Mouse (Mus musculus) kidney, postnatal 25 days (tissue): Measurements from ENCODE around the gene Exosc1.
"Not testable (repeated sequence)": the region's sequence is repeated elsewhere in the genome, so short reads cannot be mapped to it uniquely, and the experiment has no call there.

Source experiments
- DNase-seq, 2 experiments: peaks; one replicate each; pipeline ENCODE4 v3.0.0; 2021; ENCODE audit warnings: mixed read lengths in 2 of 2

Gene Exosc1

DNA sequence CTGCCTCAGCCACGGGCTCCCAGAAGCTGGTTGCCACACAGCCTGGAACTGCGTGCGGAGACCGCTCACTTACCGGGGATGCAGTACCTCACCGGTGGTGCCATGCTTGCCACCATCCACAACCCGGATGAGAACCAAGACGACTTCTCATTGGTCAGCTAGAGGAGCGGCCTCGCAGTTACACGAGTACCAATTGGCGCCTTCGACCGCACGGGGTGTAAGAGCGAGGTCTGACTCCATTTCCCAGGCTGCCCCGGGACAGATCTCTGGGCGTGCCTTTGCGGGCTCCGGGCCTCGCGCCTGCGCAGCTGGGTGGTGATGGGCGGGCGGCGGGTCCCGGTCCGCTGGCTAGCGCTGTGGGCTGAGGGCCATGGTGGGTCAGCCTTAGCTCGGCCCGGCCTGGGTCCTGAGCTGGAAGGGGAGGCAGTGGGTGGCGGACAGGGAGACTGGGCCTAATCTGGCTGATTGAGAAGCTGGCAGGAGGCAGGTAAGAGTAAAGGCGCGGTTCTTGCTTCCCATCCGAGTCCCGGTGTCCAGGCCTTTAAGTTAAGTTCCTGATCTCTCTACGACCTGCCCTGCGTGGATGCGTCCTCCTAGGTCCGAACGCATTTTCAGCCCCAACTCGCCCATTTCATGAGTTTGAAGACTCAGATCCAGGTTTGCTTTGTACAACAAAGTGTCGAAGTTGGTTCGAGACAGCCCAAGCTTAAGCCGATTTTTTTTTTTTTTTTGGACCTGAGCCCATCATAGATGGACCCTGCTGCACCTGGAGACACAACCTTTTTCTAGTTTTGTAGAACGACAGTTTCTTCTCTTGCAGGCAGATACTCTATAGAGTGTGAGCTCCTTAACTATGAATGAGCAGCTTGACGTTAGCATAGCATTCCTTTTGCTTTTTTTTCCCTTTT, at the start of gene Exosc1, which contains the start of gene Zdhhc16:
Gene Exosc1, minus strand, starts transcription at position 245 of the 908 bp plus-strand sequence.
Gene Zdhhc16, plus strand, starts transcription at position 302 of the 908 bp plus-strand sequence.
- DNase-seq, result peak; percentile 98 to 100

DNA sequence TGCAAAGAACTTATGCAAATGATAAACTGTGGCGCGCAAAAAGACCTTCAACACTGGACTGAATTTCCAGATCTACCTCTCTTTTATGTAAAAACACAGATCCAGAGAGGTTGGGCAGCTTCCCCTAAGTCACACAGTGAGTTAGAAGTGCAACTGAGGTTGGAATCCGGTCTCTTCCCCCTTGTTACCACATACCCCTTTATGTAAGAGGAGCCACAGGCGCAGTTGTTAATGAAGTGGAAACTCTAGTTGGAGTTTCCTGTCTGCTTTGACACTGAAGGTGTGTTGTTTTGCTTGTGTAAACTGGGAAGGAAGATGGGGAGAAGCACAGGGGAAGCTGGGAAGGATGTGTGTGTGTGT, 49.5 kb upstream of the Exosc1 start:
- DNase-seq, result peak in 1 of 2 experiments; percentile 23

GRCm38 (mm10) chr19:41981931-41982790, 48.9 kb upstream of the Exosc1 start:
- peak; percentile 51 to 77 for DNase-seq

- DNase-seq, result no peak
Measured at GRCm38 (mm10) chr19:41981595-41981927, 48.3 kb upstream of the Exosc1 start, which contains the start of gene Ubtd1. Gene Ubtd1, plus strand, starts transcription at chr19:41981763.

DNA sequence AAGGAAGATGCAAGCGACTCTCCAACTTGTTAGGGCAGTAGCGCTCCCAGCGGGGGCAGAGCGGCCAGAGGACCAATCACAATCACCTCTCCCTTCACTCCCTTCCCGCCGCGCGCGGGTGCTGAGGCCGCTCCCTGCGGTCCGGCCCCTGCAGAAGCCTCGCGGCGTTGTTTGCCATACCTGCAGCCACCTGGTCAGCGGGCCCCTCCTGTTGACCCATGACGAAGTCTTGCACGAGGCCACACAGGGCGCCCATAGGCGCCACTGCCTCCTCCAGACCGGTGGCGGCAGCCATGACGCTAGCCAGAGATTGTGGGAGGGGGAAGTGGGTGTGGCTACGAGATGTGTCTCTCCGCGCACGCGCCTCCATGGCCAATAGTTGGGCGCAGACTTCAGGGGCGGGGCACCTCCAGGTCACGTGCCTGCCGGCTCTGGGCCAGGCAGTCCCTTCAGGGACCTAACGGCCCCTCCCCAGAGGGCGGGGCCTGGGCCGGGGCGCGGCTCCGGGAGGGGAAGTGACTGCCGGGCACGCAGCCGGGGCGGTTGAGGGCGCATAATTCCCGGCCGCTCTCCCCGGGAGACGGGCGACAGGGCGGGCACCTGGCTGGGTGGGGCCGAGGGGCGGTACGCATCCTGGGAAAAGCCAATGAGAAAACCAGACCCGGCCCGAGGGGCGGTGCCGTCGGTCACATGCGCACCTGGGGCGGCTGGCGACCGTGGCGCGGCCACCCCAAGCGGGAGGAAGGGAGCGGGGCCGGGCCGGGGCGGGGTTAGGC, 47.8 kb upstream of the Exosc1 start, which contains the start of gene Mms19:
Gene Mms19, minus strand, starts transcription at position 339 of the 776 bp plus-strand sequence.
- peak; percentile 99 to 100 for DNase-seq

GRCm38 (mm10) chr19:41980422-41980818, 47.2 kb upstream of the Exosc1 start:
- DNase-seq, result peak; percentile 53 to 76

GRCm38 (mm10) chr19:41973891-41974794, 40.9 kb upstream of the Exosc1 start:
- no peak for DNase-seq

GRCm38 (mm10) chr19:41969618-41970017, 36.4 kb upstream of the Exosc1 start:
- DNase-seq, result no peak

DNA sequence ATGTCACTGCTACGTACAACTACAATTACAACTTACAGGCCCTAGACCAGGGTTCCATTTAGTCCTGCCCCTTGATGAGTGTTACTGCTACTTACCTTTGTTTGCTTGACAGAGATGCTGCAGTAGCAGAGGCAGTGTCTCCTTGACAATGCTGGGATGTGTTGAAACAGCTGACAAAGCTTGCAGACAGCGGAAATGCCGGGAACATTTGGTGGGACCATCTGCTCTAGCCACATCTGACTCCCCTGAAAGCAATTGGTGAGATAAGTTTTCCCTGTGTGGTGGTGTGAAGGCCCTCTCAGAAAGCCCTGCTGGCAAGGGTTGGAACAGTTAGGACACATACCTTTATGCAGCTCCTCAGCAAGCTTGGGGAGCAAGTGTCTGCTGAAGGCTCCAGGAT, 20.4 kb upstream of the Exosc1 start:
- no peak for DNase-seq

DNA sequence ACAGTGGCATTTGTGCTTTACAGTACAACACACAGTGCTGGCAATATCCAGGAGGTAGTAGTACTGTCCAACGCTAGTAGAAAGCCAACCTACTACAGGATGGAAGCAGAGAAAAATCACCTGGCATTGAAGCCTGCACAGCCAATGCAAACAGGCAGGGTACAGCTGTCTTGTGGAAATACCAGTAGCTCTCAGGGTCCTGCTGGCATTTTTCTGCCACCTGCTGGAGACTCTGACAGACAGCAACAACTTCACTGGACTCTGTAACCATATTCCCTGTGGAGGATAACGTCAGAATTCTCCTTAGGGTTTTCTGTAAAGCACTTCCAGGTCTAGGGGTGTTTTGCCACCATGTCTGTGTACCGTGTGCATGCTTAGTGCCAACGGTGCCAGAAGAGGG, 19.1 kb upstream of the Exosc1 start:
- DNase-seq, result peak in 1 of 2 experiments; percentile 29

GRCm38 (mm10) chr19:41943841-41944240, 10.6 kb upstream of the Exosc1 start:
- no peak for DNase-seq

DNA sequence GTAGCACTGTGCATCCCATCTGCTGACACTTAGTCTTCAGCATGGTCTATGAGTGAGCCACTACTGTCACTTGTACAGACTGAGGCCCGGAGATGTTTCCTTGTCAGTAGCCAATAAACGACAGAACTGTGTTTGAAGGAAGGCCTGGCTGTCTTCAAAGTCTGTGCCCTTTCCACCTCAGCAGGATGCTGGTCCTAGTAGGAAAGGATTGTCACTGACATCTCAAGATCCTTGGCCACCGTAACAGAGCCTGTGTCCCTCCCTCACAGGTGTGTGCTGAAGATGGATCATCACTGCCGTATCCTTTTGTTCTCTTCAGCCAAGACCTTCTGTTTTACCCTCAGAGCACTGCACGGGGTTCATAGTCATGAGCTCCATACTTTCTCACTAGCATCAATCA, 5.3 kb upstream of the Exosc1 start:
- no peak for DNase-seq

DNA sequence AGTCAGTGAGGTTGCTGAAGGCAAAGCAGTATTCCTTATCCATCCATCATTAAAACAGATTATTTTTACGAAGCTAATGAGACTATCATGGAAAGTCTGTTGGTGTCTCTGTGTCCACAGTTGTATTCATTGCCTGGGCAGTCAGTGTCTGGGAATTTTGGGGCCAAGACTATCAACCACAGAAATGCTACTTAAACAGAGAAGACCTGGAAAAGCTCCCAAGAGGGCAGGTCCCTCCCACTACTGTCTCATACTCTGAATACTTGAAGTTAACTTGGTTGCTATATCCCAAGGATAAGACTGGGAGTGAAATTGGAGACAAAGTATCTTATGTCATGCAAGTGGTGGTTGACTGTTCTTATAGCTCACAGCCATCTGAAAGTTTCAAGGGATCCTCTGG, 2.7 kb upstream of the Exosc1 start:
- DNase-seq, result no peak

DNA sequence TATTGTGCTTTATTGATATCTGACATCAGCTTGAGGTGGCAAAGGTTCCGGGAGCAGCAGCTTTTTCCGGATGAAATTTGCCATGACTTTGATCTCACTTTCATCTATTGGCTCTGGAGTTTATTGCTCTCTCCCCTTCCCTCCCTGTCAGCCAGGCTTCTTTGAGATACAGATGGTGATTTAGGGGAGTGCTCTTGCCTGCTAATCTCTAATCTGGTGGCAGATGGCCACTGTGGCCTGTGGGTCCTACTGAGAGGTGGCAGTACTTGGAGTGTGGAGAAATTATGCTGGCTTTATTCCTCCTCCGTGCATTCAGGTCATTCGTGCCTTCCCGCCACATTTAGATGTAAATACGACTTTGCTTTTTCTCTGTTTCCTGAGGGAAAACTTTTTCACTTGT, 901 bp upstream of the Exosc1 start:
- no peak for DNase-seq

- DNase-seq, result no peak
Measured at GRCm38 (mm10) chr19:41932686-41933085, 537 bp downstream of the Exosc1 start.

DNA sequence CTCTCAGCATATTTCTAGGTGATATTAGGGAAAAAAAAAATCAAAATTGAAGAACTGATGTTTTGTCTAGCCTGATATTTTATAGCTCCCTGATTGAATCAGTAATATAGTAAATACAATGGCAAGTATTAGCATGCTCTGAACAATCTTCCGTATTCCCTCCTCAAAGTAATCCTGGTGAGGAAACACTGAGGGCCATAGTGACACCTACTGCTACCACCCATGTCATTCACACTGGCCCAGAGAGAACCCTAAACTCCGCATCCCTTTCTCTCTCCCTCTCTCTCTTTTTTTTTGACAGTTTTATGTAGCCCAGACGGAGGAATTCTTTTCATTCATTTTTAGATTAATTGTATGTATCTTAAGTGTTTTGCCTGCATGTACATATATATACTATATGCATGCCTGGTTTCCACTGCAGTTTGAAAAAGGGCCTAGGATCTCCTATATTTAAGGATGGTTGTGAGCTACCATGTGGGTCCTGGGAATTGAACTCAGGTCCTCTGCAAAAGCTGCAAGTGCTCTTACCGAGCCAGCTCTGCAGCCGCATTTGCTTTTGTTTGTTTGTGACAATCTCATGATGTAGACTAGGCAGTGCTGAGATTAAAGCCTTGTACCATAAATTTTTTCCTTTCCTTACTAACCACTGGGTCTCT, 12.7 kb downstream of the Exosc1 start:
- DNase-seq, result no peak

- DNase-seq, result no peak
Measured at GRCm38 (mm10) chr19:41919471-41919870, 13.8 kb downstream of the Exosc1 start.

DNA sequence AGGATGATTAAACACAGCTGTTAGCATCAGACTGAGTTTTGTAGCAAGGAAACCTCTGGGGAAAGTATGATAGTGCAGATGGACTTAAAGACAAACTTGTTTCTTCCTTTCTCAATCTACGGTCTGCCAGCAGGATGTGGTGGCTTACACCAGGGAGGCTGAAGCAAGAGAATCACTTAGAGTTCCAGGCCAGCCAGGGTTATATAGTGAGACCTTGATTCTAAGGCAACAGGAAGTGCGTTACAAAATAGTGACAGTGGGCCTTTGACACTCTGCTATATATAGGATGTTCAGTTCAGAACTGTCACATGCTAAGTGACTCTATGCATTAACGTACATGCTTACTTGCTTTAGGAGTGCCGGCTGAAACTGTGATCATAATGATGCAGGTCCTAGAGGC, 16.4 kb downstream of the Exosc1 start:
- no peak for DNase-seq

GRCm38 (mm10) chr19:41915294-41915693, 17.9 kb downstream of the Exosc1 start:
- no peak for DNase-seq

- DNase-seq, result not testable (repeated sequence)
Measured at GRCm38 (mm10) chr19:41914592-41914882, 18.7 kb downstream of the Exosc1 start.
